Mouse (Mus musculus): ENCODE results near the gene Slc9a9.

The Slc9a9 gene

DNA sequence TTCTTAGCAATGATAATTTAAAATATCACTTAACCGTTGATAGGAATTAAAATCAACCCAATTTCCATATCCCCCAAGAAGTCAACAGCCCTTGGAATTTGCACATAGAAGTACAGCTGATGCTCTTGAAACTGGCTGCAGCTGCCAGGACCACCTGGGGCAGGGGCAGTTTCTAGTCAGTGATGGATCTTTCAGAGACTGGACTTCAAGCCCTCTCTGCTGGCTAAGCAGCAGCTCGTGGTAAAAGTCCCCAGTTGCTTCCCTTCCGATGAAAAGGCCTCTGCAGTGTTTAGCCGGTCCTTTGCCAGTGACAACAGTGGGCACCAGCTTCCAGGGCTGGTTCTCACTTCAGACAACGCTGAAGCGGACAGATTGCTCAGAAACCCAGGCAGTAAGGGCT is 62.4 kb downstream of the Slc9a9 start:
- no peak for DNase-seq (ENCODE audit: extremely low spot score, low spot score)

GRCm38 (mm10) chr9:94732599-94733287 is 63.0 kb downstream of the Slc9a9 start:
- DNase-seq (ENCODE audit: extremely low spot score, low spot score) = no peak

GRCm38 (mm10) chr9:94734320-94734719 is 64.6 kb downstream of the Slc9a9 start:
- DNase-seq (ENCODE audit: extremely low spot score, low spot score) = no peak

DNA sequence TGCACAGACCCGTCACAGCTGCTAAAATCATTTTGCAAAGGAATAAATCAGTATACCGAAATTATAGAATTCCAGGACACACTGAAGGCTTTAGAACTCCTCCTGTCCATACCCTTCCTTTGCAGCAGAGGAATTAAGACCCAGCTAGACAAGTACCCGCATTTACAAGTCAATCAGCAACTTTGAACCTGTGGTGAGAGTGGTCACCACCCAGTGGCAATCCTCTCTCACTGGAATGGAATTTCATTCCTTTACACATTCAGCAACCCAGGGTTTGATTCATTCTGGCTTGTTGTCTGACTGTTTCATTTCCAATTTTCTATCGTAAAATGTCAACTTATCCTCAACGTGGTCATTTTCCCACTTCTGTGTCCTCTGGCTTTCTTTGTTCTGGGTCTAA is 67.5 kb downstream of the Slc9a9 start:
- no peak for DNase-seq (ENCODE audit: extremely low spot score, low spot score)

- DNase-seq (ENCODE audit: extremely low spot score, low spot score) = peak; percentile 62
These were observed 69.1 kb downstream of the Slc9a9 start for GRCm38 (mm10) chr9:94738555-94739427.

DNA sequence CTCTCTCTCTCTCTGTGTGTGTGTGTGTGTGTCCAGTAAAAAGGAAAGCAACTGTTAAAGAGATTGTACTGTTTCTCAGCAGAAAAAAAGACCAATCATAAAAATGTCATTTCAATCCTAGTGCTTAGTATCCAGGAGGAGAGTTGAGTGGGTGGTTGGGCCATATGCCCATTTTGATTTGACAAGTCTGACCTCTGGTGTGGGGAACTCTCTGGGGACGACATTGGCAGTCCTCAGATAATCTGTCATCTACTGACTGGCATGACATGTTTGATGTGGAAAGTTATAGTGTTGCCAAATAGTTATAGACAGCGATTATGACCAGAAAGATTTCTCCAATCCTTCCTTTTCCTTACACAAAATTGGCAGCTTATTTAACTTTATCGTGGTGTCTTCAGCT is 71.1 kb downstream of the Slc9a9 start:
- DNase-seq (ENCODE audit: extremely low spot score, low spot score) = no peak

- DNase-seq (ENCODE audit: extremely low spot score, low spot score) = no peak
These were observed 73.6 kb downstream of the Slc9a9 start for GRCm38 (mm10) chr9:94743291-94743690.

DNA sequence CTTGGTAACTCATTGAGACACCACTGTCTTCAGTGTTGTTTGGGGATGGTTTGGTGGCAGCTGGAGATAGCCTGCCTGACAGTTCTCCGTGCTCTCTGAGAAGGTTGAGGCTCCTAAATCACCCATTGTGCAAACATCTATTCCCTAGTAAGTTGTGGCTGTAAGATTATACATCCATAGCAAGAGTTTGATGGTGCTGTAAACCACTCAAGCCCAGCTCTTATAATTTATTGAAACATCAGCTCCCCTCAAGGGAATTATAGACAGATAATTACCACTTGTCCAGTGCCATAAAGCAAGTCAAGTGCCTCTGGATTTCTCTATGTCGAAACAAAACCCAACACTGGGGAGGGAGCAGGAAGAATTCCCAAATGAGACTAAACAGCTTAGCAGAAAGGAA is 78.8 kb downstream of the Slc9a9 start:
- DNase-seq (ENCODE audit: extremely low spot score, low spot score) = no peak

GRCm38 (mm10) chr9:94750187-94750586 is 80.5 kb downstream of the Slc9a9 start:
- DNase-seq (ENCODE audit: extremely low spot score, low spot score) = no peak

- no peak for DNase-seq (ENCODE audit: extremely low spot score, low spot score)
These were observed 81.4 kb downstream of the Slc9a9 start for GRCm38 (mm10) chr9:94750935-94751637.

GRCm38 (mm10) chr9:94751638-94752021 is 81.9 kb downstream of the Slc9a9 start:
- no peak for DNase-seq (ENCODE audit: extremely low spot score, low spot score)

DNA sequence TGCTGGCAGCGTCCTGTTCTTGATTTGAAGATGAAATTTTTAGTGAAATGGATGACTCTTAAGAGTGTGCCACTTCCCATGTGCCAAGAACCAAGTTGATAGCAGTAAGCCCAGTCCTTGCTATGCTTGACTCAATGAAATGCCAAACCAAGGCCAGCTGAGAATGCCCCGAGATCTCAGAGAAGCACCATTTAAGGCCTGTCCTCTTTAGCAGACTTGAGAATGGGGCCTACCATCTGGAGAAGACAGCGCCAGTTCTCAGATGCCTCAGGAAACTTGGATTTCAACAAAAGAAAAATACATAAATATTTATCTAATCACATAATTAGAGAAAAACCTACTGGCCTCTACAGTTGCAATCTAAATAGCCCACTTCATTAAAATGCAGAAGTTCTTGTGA is 82.4 kb downstream of the Slc9a9 start:
- DNase-seq (ENCODE audit: extremely low spot score, low spot score) = no peak

- no peak for DNase-seq (ENCODE audit: extremely low spot score, low spot score)
These were observed 90.2 kb downstream of the Slc9a9 start for GRCm38 (mm10) chr9:94759904-94760303.

- DNase-seq (ENCODE audit: extremely low spot score, low spot score) = no peak
These were observed 98.4 kb downstream of the Slc9a9 start for GRCm38 (mm10) chr9:94768114-94768513.

GRCm38 (mm10) chr9:94768524-94768923 is 98.8 kb downstream of the Slc9a9 start:
- no peak for DNase-seq (ENCODE audit: extremely low spot score, low spot score)

DNA sequence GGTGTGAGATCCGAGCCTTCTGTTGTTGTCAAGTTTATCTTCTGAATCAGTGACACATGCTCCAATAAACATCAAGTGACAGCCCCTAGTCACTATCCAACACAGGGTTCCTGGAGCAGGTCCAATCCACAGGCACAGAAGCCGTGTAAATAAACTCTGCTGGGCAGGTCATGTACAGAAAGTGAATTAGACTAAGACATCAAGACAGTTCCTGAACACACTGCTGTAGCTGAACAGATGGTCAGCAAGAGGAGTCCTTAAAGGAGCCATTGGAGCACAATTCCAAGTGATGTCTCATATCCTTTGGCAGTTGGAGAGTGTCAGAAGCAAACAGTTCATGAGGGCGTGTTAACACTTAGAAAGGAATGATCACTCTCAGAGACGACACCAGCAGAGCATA is 103.6 kb downstream of the Slc9a9 start:
- DNase-seq (ENCODE audit: extremely low spot score, low spot score) = no peak

DNA sequence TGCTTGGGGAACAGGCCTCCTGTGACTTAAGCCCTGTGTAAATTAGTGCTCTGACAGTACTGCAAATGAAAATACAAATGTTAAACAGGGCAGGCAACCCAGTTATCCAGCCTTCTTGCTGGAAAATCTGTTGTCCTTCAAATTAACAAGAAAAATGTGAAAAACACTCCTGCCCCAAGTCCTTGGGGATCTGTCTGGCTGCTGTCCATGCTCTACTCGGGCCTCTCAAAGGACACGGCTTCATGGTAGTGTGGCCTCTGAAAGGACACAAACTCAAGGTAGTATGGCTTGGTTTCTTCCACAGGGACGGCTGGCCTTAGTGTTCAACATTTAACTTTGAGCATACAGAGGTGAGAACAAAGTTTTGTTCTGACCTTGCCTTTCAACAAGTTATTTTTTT is 118.6 kb downstream of the Slc9a9 start:
- DNase-seq (ENCODE audit: extremely low spot score, low spot score) = no peak

DNA sequence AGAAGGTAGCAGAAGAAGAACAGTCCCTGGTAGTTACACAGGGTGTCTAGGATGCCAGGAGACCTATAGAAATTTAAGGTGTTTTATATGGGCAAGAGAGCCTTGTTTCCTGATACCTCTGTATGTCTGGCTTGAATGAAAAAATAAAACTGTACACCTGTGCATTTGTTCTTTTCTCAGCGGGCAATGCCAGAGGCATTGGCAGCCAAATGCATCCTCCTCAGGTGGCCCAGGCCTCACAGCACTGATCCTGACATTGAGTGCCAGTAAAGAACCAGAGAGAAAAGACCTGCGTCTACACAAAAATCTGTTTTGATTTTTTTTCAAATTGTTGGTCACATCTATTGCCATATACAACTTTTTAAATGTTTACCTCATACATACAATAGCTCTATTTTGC is 121.3 kb downstream of the Slc9a9 start:
- no peak for DNase-seq (ENCODE audit: extremely low spot score, low spot score)

DNA sequence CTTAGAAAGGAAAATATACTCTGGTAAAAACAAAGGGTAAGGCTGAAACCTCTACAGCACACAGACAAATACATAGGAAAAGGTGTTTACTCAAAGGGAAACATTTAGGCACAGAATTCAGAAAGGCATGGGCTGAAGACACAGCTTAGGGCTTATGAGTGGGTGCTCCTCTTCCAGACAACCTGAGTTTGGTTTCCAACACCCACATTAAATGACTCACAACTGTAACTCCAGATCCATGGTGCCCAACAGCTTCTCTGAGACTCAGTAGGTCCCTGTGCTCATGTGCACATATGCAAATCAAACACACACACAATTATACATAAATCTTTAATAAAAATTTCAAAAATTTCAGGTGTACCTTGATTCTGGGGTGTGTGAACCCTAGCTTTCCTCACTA is 133.4 kb downstream of the Slc9a9 start:
- DNase-seq (ENCODE audit: extremely low spot score, low spot score) = no peak

- no peak for DNase-seq (ENCODE audit: extremely low spot score, low spot score)
These were observed 135.8 kb downstream of the Slc9a9 start for GRCm38 (mm10) chr9:94805506-94805905.

GRCm38 (mm10) chr9:94815518-94815917 is 145.8 kb downstream of the Slc9a9 start:
- no peak for DNase-seq (ENCODE audit: extremely low spot score, low spot score)

DNA sequence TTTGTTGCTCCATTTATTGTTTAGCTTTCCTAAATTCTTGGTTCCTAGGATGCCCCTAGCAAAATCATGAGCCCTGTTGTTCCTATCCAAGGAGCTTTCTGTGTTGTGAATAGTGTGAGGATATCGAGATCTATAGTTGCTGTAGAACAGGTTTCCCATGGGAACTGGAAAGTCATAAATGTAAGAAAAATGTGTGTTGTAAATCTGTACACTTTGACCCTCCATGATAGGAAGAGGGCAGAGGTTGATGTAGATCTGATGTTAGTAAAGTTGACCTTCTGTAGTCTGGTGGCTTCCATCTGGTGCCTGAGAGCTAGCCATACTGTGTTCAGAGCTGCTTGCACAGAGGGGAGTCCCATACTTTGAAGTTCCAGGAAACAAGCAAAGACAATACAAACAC is 151.6 kb downstream of the Slc9a9 start:
- DNase-seq (ENCODE audit: extremely low spot score, low spot score) = no peak
